Mouse (Mus musculus): ENCODE measurements around the gene Cnnm2. TPM values are rescaled to one million over a fixed set of nuclear protein-coding genes. Genes with fewer than 3 reads are reported as not detected.
A peak's percentile ranks its signal among the peaks of the same experiment; 100 is the strongest.

Gene Cnnm2
- total and polyA plus RNA-seq, 2 experiments, result 4.4 to 6.3 TPM

- no peaks in the 10 kb centered on the region for H3K36me3 ChIP-seq (ENCODE audit: control insufficient read depth, insufficient read depth, low read length)
- peaks cover 7% of the 10 kb centered on the region; the same call in 1 of the 2 replicates for H3K4me1 ChIP-seq (ENCODE audit: control insufficient read depth, insufficient read depth, low read length)
- H3K27ac ChIP-seq (replicated peaks; ENCODE audit: insufficient read depth, low read depth, low read length), result no peak overlapping the region
- H3K9ac ChIP-seq (ENCODE audit: low read depth, low read length), result peak overlapping the region; percentile 85
- under 1% methylated on average over 36 of the region's 36 CpGs for WGBS
- no peaks in the 10 kb centered on the region for H3K27me3 ChIP-seq (ENCODE audit: control insufficient read depth, insufficient read depth, low read length)
- peak overlapping the region; percentile 85 for H3K4me3 ChIP-seq (ENCODE audit: insufficient read depth, low read depth, low read length)
- peaks cover 4% of the 10 kb centered on the region; the same call in 1 of the 2 replicates for H3K79me2 ChIP-seq (ENCODE audit: control insufficient read depth, insufficient read depth, low read length)
- no peak for TF ChIP-seq CTCF (IDR thresholded peaks at IDR 0.05; ENCODE audit: low read depth, low read length)
- no peak for TF ChIP-seq POLR2A (IDR thresholded peaks at IDR 0.05; ENCODE audit: extremely low read depth, insufficient read depth, low read length)
- DNase-seq (ENCODE audit: extremely low read depth, low read depth, low spot score), result no peak
Measured at GRCm38 (mm10) chr19:46761971-46762290, 535 bp downstream of the Cnnm2 start.

GRCm38 (mm10) chr19:46762291-46762991, 1.0 kb downstream of the Cnnm2 start:
- Histone ChIP-seq H3K4me3 (ENCODE audit: insufficient read depth, low read depth, low read length) (peak overlapping the region; percentile 85), H3K27ac (replicated peaks; ENCODE audit: insufficient read depth, low read depth, low read length) (no peak overlapping the region), H3K27me3 (ENCODE audit: control insufficient read depth, insufficient read depth, low read length) (no peaks in the 10 kb centered on the region), H3K4me1 (ENCODE audit: control insufficient read depth, insufficient read depth, low read length) (peaks cover 7% of the 10 kb centered on the region; the same call in 1 of the 2 replicates), H3K36me3 (ENCODE audit: control insufficient read depth, insufficient read depth, low read length) (no peaks in the 10 kb centered on the region), H3K79me2 (ENCODE audit: control insufficient read depth, insufficient read depth, low read length) (peaks cover 4% of the 10 kb centered on the region; the same call in 1 of the 2 replicates), H3K9ac (ENCODE audit: low read depth, low read length) (peak overlapping the region; percentile 85)
- no peak for TF ChIP-seq POLR2A (IDR thresholded peaks at IDR 0.05; ENCODE audit: extremely low read depth, insufficient read depth, low read length)
- TF ChIP-seq CTCF (IDR thresholded peaks at IDR 0.05; ENCODE audit: low read depth, low read length), result no peak
- 2% methylated on average over 50 of the region's 50 CpGs for whole genome bisulfite sequencing
- no peak for DNase-seq (ENCODE audit: extremely low read depth, low read depth, low spot score)

GRCm38 (mm10) chr19:46762992-46763342, 1.6 kb downstream of the Cnnm2 start:
- Histone ChIP-seq H3K36me3 (ENCODE audit: control insufficient read depth, insufficient read depth, low read length) (no peaks in the 10 kb centered on the region), H3K9ac (ENCODE audit: low read depth, low read length) (no peak overlapping the region), H3K79me2 (ENCODE audit: control insufficient read depth, insufficient read depth, low read length) (peaks cover 4% of the 10 kb centered on the region; the same call in 1 of the 2 replicates), H3K4me1 (ENCODE audit: control insufficient read depth, insufficient read depth, low read length) (peaks cover 9% of the 10 kb centered on the region; the same call in 1 of the 2 replicates), H3K4me3 (ENCODE audit: insufficient read depth, low read depth, low read length) (no peak overlapping the region), H3K27me3 (ENCODE audit: control insufficient read depth, insufficient read depth, low read length) (no peaks in the 10 kb centered on the region), H3K27ac (replicated peaks; ENCODE audit: insufficient read depth, low read depth, low read length) (no peak overlapping the region)
- TF ChIP-seq POLR2A (IDR thresholded peaks at IDR 0.05; ENCODE audit: extremely low read depth, insufficient read depth, low read length) (no peak), CTCF (IDR thresholded peaks at IDR 0.05; ENCODE audit: low read depth, low read length) (no peak)
- WGBS, result 20% methylated on average over 19 of the region's 19 CpGs
- no peak for DNase-seq (ENCODE audit: extremely low read depth, low read depth, low spot score)

- H3K27me3 ChIP-seq (ENCODE audit: control insufficient read depth, insufficient read depth, low read length), result no peaks in the 10 kb centered on the region
- 80% methylated on average over 7 of the region's 7 CpGs for WGBS
- no peak overlapping the region for H3K4me3 ChIP-seq (ENCODE audit: insufficient read depth, low read depth, low read length)
- no peak for DNase-seq (ENCODE audit: extremely low read depth, low read depth, low spot score)
- H3K4me1 ChIP-seq (ENCODE audit: control insufficient read depth, insufficient read depth, low read length), result peaks cover 10% of the 10 kb centered on the region; the same call in 1 of the 2 replicates
- H3K9ac ChIP-seq (ENCODE audit: low read depth, low read length), result no peak overlapping the region
- H3K27ac ChIP-seq (replicated peaks; ENCODE audit: insufficient read depth, low read depth, low read length), result no peak overlapping the region
- no peaks in the 10 kb centered on the region for H3K36me3 ChIP-seq (ENCODE audit: control insufficient read depth, insufficient read depth, low read length)
- TF ChIP-seq POLR2A (IDR thresholded peaks at IDR 0.05; ENCODE audit: extremely low read depth, insufficient read depth, low read length) (no peak), CTCF (IDR thresholded peaks at IDR 0.05; ENCODE audit: low read depth, low read length) (no peak)
- peaks cover 4% of the 10 kb centered on the region; the same call in 1 of the 2 replicates for H3K79me2 ChIP-seq (ENCODE audit: control insufficient read depth, insufficient read depth, low read length)
Measured at GRCm38 (mm10) chr19:46763356-46763755, 2.0 kb downstream of the Cnnm2 start.

- Histone ChIP-seq H3K4me3 (ENCODE audit: insufficient read depth, low read depth, low read length) (no peak overlapping the region), H3K27ac (replicated peaks; ENCODE audit: insufficient read depth, low read depth, low read length) (no peak overlapping the region), H3K36me3 (ENCODE audit: control insufficient read depth, insufficient read depth, low read length) (no peaks in the 10 kb centered on the region), H3K9ac (ENCODE audit: low read depth, low read length) (no peak overlapping the region), H3K27me3 (ENCODE audit: control insufficient read depth, insufficient read depth, low read length) (no peaks in the 10 kb centered on the region), H3K79me2 (ENCODE audit: control insufficient read depth, insufficient read depth, low read length) (peaks cover 4% of the 10 kb centered on the region; the same call in 1 of the 2 replicates), H3K4me1 (ENCODE audit: control insufficient read depth, insufficient read depth, low read length) (peaks cover 14% of the 10 kb centered on the region; the same call in 1 of the 2 replicates)
- no peak for DNase-seq (ENCODE audit: extremely low read depth, low read depth, low spot score)
- TF ChIP-seq POLR2A (IDR thresholded peaks at IDR 0.05; ENCODE audit: extremely low read depth, insufficient read depth, low read length) (no peak), CTCF (IDR thresholded peaks at IDR 0.05; ENCODE audit: low read depth, low read length) (no peak)
- WGBS, result 61% methylated on average over 12 of the region's 12 CpGs
Measured at GRCm38 (mm10) chr19:46763932-46764762, 2.8 kb downstream of the Cnnm2 start.
